Mouse (Mus musculus): ENCODE data around the gene Mpzl3. TPM values are rescaled to one million over a fixed set of nuclear protein-coding genes. Genes with fewer than 3 reads are reported as not detected.
"Not testable (repeated sequence)": the region's sequence is repeated elsewhere in the genome, so short reads cannot be mapped to it uniquely, and the experiment has no call there.

The Mpzl3 gene
- polyA plus RNA-seq, 1 experiment from 2014 or later: 1.0 TPM

DNA sequence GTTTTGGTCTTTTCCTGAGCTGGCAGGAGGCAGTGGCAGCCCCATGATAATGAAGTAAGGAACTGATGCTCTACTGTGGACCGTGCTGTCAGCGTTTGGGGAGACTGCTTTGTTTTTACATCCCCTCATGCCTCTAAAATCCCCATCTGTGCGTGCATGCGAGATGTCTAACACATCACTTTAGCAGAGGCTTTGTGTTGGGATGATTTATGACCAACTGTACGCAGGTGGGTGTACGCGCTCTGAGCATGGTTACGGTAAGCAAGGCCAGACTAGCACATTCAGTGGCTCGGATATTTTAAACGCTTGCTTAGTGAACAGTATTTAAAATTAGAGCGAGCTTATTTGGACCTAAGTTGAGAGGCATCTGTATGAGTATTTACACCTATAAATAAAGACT lies 37.0 kb upstream of the Mpzl3 start:
- no peak overlapping the region for H3K27ac ChIP-seq (replicated peaks; ENCODE audit: low read depth, low read length)
- DNase-seq (no peak), ATAC-seq (ENCODE audit: low FRiP score, low TSS enrichment) (no peak)
- H3K4me1 ChIP-seq (ENCODE audit: control insufficient read depth, insufficient read depth, low read length): no peaks in the 10 kb centered on the region
- H3K27me3 ChIP-seq (ENCODE audit: control insufficient read depth, insufficient read depth, low read length): no peaks in the 10 kb centered on the region
- H3K4me2 ChIP-seq (ENCODE audit: low read length): no peak overlapping the region
- no peaks in the 10 kb centered on the region for H3K36me3 ChIP-seq (ENCODE audit: control insufficient read depth, insufficient read depth, low read length)
- WGBS: 89% methylated on average over 11 of the region's 11 CpGs
- H3K4me3 ChIP-seq (replicated peaks; ENCODE audit: low read depth, low read length): no peak overlapping the region
- H3K9me3 ChIP-seq (ENCODE audit: control insufficient read depth, low read length): no peaks in the 10 kb centered on the region
- no peak overlapping the region for H3K9ac ChIP-seq (replicated peaks; ENCODE audit: low read length)

DNA sequence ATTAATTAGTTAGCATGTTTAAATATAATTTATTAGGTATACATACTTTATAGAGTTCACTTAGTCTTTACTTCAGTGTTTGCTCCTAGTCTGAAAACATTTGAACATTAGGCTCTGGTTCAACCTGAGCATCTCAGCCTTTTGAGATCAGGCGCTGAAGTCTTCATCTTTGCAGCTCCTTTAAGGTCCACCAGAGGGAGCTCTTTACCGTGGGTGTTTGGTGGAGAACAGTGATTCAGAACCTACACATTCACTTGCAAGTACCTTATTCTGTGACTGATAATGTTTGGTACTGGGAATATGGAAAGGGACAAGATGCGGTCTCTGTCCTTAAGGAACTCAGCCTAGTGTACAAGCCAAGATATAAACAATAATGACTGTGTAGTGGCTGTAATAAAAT lies 32.2 kb upstream of the Mpzl3 start:
- no peaks in the 10 kb centered on the region for H3K4me1 ChIP-seq (ENCODE audit: control insufficient read depth, insufficient read depth, low read length)
- ATAC-seq (ENCODE audit: low FRiP score, low TSS enrichment) (no peak), DNase-seq (peak; percentile 88)
- no peak overlapping the region for H3K9ac ChIP-seq (replicated peaks; ENCODE audit: low read length)
- no peak overlapping the region for H3K27ac ChIP-seq (replicated peaks; ENCODE audit: low read depth, low read length)
- H3K9me3 ChIP-seq (ENCODE audit: control insufficient read depth, low read length): no peaks in the 10 kb centered on the region
- H3K36me3 ChIP-seq (ENCODE audit: control insufficient read depth, insufficient read depth, low read length): no peaks in the 10 kb centered on the region
- WGBS: 12% methylated on average over 3 of the region's 3 CpGs
- H3K27me3 ChIP-seq (ENCODE audit: control insufficient read depth, insufficient read depth, low read length): no peaks in the 10 kb centered on the region
- no peak overlapping the region for H3K4me3 ChIP-seq (replicated peaks; ENCODE audit: low read depth, low read length)
- no peak overlapping the region for H3K4me2 ChIP-seq (ENCODE audit: low read length)

DNA sequence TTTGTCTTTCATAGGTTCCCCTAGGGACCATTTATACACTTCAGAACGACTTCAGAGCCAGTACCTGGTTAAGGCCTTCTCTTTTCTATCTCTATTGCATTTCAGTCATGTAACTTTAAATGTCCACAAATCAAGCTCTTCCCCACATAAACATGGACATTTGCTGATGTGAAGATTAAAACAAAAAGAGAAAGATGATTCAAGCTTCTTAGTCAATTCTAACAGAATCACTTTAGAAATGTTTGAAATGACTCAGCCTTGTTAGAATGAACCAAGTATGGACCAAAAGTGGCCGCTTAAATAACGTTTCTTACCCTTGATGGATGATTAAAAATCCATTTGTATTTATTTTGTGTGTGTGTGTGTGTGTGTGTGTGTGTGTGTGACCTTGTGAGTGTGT lies 31.3 kb upstream of the Mpzl3 start:
- ATAC-seq (ENCODE audit: low FRiP score, low TSS enrichment): no peak

DNA sequence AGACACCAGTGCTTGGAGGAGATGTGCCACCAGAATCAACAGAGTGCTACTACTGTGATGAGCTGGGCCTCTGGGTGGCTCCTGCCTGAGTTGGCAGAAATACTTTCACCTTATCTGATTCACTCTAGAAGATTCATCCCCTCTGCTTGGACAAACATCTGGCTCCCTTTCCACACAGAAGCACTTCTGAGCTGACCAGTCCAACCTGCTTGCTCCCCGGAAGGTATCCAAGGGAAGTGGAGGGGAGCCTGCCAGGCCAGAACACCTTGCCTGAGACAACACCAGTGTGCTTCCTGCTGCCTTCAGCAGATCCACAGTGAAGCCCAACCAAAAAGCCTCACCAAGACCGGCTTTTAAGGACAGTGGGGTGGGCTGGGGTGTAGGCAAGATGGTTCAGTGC lies 30.8 kb upstream of the Mpzl3 start:
- no peak overlapping the region for H3K4me3 ChIP-seq (replicated peaks; ENCODE audit: low read depth, low read length)
- WGBS: 86% methylated on average over 2 of the region's 2 CpGs
- H3K4me1 ChIP-seq (ENCODE audit: control insufficient read depth, insufficient read depth, low read length): no peaks in the 10 kb centered on the region
- no peaks in the 10 kb centered on the region for H3K36me3 ChIP-seq (ENCODE audit: control insufficient read depth, insufficient read depth, low read length)
- no peak overlapping the region for H3K4me2 ChIP-seq (ENCODE audit: low read length)
- H3K27ac ChIP-seq (replicated peaks; ENCODE audit: low read depth, low read length): no peak overlapping the region
- no peaks in the 10 kb centered on the region for H3K9me3 ChIP-seq (ENCODE audit: control insufficient read depth, low read length)
- ATAC-seq (ENCODE audit: low FRiP score, low TSS enrichment): no peak
- no peaks in the 10 kb centered on the region for H3K27me3 ChIP-seq (ENCODE audit: control insufficient read depth, insufficient read depth, low read length)
- no peak for DNase-seq
- no peak overlapping the region for H3K9ac ChIP-seq (replicated peaks; ENCODE audit: low read length)

More for the DNA sequence above, 31.3 kb upstream of the Mpzl3 start:
- no peak overlapping the region for H3K9ac ChIP-seq (replicated peaks; ENCODE audit: low read length)
- no peak overlapping the region for H3K4me3 ChIP-seq (replicated peaks; ENCODE audit: low read depth, low read length)
- H3K27ac ChIP-seq (replicated peaks; ENCODE audit: low read depth, low read length): no peak overlapping the region
- no peaks in the 10 kb centered on the region for H3K9me3 ChIP-seq (ENCODE audit: control insufficient read depth, low read length)
- H3K27me3 ChIP-seq (ENCODE audit: control insufficient read depth, insufficient read depth, low read length): no peaks in the 10 kb centered on the region
- 65% methylated on average over 3 of the region's 3 CpGs for WGBS
- no peak for DNase-seq
- no peak overlapping the region for H3K4me2 ChIP-seq (ENCODE audit: low read length)
- H3K4me1 ChIP-seq (ENCODE audit: control insufficient read depth, insufficient read depth, low read length): no peaks in the 10 kb centered on the region
- H3K36me3 ChIP-seq (ENCODE audit: control insufficient read depth, insufficient read depth, low read length): no peaks in the 10 kb centered on the region

DNA sequence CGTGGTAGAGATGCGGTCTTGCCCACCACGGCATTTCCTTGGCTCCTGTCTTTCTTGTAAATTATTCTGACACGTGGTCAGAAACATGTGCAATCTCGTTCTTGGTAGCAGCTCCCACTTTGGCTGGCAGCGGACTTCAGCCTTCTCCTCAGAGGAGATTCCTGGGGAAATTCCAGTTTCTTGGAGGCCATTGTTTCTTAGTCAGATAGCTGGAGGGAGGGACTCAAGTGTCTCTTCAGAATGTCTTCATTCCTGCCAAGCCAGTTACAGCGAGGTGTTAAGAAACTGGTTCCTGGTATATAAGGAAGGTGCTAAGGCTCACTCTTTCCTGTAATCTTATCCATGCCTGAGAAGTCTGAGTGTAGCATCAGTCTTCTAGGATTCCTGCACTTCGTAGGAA lies 27.6 kb upstream of the Mpzl3 start:
- Histone ChIP-seq H3K27me3 (ENCODE audit: control insufficient read depth, insufficient read depth, low read length) (no peaks in the 10 kb centered on the region), H3K36me3 (ENCODE audit: control insufficient read depth, insufficient read depth, low read length) (no peaks in the 10 kb centered on the region), H3K9me3 (ENCODE audit: control insufficient read depth, low read length) (no peaks in the 10 kb centered on the region), H3K4me1 (ENCODE audit: control insufficient read depth, insufficient read depth, low read length) (no peaks in the 10 kb centered on the region), H3K27ac (replicated peaks; ENCODE audit: low read depth, low read length) (no peak overlapping the region), H3K4me3 (replicated peaks; ENCODE audit: low read depth, low read length) (no peak overlapping the region), H3K4me2 (ENCODE audit: low read length) (no peak overlapping the region), H3K9ac (replicated peaks; ENCODE audit: low read length) (no peak overlapping the region)
- WGBS: 74% methylated on average over 8 of the region's 8 CpGs
- ATAC-seq (ENCODE audit: low FRiP score, low TSS enrichment) (no peak), DNase-seq (no peak)

DNA sequence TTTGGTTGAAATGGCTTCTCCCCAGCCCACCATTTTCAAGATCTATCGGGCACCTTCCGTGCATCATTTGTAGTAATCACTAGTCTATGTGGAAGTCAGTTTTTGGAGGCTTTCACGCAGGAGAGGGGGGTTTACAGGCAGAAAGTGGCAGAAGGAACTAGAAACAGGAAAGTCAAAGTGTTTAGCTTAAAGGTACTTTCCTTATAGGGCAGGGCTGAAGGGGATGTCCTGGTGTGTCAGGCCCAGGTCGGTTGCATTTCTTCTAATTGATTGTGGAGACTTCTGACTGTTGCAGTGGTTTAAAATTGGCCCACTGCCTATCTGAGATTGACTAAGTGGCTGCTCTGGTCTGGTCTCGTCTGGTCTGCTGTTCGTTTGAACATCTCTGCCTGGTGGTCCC lies 24.6 kb upstream of the Mpzl3 start:
- no peaks in the 10 kb centered on the region for H3K4me1 ChIP-seq (ENCODE audit: control insufficient read depth, insufficient read depth, low read length)
- H3K27ac ChIP-seq (replicated peaks; ENCODE audit: low read depth, low read length): no peak overlapping the region
- H3K4me2 ChIP-seq (ENCODE audit: low read length): no peak overlapping the region
- no peak overlapping the region for H3K9ac ChIP-seq (replicated peaks; ENCODE audit: low read length)
- no peak for ATAC-seq (ENCODE audit: low FRiP score, low TSS enrichment)
- no peak for DNase-seq
- 70% methylated on average over 6 of the region's 6 CpGs for WGBS
- H3K9me3 ChIP-seq (ENCODE audit: control insufficient read depth, low read length): no peaks in the 10 kb centered on the region
- no peaks in the 10 kb centered on the region for H3K27me3 ChIP-seq (ENCODE audit: control insufficient read depth, insufficient read depth, low read length)
- H3K4me3 ChIP-seq (replicated peaks; ENCODE audit: low read depth, low read length): no peak overlapping the region
- no peaks in the 10 kb centered on the region for H3K36me3 ChIP-seq (ENCODE audit: control insufficient read depth, insufficient read depth, low read length)

DNA sequence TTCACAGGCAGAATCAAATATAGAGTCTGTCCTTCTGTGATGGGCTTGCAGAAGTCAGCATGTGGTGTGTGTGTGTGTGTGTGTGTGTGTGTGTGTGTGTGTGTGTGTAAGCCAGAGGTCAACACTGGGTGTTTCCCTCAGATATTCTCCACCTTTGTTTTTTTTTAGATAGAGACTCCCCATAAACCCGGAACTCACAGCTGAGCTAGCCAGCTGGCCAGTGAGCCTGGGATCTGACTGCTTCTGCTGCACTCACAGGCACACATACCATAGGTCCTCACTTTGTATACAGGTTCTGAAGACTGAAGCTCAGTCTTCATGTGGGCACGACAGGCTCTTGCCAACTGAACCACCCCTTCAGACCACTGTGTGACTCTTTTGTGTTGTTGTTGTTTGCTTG lies 22.7 kb upstream of the Mpzl3 start:
- Histone ChIP-seq H3K9ac (replicated peaks; ENCODE audit: low read length) (no peak overlapping the region), H3K9me3 (ENCODE audit: control insufficient read depth, low read length) (no peaks in the 10 kb centered on the region), H3K36me3 (ENCODE audit: control insufficient read depth, insufficient read depth, low read length) (no peaks in the 10 kb centered on the region), H3K4me3 (replicated peaks; ENCODE audit: low read depth, low read length) (no peak overlapping the region), H3K4me1 (ENCODE audit: control insufficient read depth, insufficient read depth, low read length) (no peaks in the 10 kb centered on the region), H3K4me2 (ENCODE audit: low read length) (no peak overlapping the region), H3K27ac (replicated peaks; ENCODE audit: low read depth, low read length) (no peak overlapping the region), H3K27me3 (ENCODE audit: control insufficient read depth, insufficient read depth, low read length) (no peaks in the 10 kb centered on the region)
- no peak for ATAC-seq (ENCODE audit: low FRiP score, low TSS enrichment)
- WGBS: 84% methylated on average over 2 of the region's 2 CpGs
- no peak for DNase-seq

DNA sequence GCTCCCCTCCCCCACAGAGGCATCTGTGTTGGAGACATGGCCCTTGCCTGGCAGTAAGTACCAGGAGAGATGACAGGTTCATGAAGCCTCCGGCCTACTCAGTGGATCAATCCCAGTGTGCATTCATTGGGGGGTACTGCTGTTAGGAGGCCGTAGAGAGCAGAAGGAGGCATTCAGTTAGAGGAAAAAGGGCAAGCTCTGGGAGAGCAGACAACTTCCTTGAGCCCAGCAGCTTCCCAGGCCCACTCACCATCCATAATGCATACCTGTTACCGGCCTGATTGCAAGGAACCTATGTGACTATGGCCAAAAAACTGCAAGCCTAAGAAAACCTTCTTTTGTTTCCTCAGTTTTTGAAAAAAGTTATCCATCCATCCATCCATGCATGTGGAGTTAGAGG lies 20.5 kb upstream of the Mpzl3 start:
- H3K36me3 ChIP-seq (ENCODE audit: control insufficient read depth, insufficient read depth, low read length): no peaks in the 10 kb centered on the region
- no peaks in the 10 kb centered on the region for H3K27me3 ChIP-seq (ENCODE audit: control insufficient read depth, insufficient read depth, low read length)
- H3K9me3 ChIP-seq (ENCODE audit: control insufficient read depth, low read length): no peaks in the 10 kb centered on the region
- H3K27ac ChIP-seq (replicated peaks; ENCODE audit: low read depth, low read length): no peak overlapping the region
- H3K4me3 ChIP-seq (replicated peaks; ENCODE audit: low read depth, low read length): no peak overlapping the region
- DNase-seq: no peak
- WGBS: 71% methylated on average over 3 of the region's 3 CpGs
- H3K9ac ChIP-seq (replicated peaks; ENCODE audit: low read length): no peak overlapping the region
- H3K4me1 ChIP-seq (ENCODE audit: control insufficient read depth, insufficient read depth, low read length): no peaks in the 10 kb centered on the region
- ATAC-seq (ENCODE audit: low FRiP score, low TSS enrichment): no peak
- no peak overlapping the region for H3K4me2 ChIP-seq (ENCODE audit: low read length)

DNA sequence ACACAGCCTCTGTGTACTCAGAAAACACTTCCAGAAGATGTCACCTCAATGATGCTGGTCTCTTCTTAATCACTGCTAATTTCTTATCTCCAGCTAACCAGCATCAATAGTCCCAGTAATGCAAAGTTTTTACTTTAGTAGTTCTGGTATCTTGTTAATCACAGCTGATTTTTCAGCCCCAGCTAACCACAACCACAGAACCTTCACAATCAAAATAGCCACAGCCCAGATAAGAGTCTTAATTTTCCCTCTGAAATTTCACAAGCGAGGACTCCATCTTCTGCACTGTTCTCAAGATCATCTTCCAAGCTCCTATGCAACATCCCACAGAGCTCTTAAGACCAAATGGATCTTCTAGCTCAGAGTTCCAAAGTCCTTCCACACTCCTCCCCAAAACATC lies 17.2 kb upstream of the Mpzl3 start:
- not testable (repeated sequence) for DNase-seq; H3K4me2 ChIP-seq (ENCODE audit: low read length); H3K36me3 ChIP-seq (ENCODE audit: control insufficient read depth, insufficient read depth, low read length); H3K9me3 ChIP-seq (ENCODE audit: control insufficient read depth, low read length); H3K9ac ChIP-seq (replicated peaks; ENCODE audit: low read length); H3K4me3 ChIP-seq (replicated peaks; ENCODE audit: low read depth, low read length); H3K27ac ChIP-seq (replicated peaks; ENCODE audit: low read depth, low read length); ATAC-seq (ENCODE audit: low FRiP score, low TSS enrichment); H3K4me1 ChIP-seq (ENCODE audit: control insufficient read depth, insufficient read depth, low read length)
- WGBS: 85% methylated on average over 1 of the region's 1 CpGs
- peaks cover 30% of the 10 kb centered on the region for H3K27me3 ChIP-seq (ENCODE audit: control insufficient read depth, insufficient read depth, low read length)
